Mouse (Mus musculus) forebrain, embryonic 11.5 days (tissue): ENCODE measurements around the gene 3300002I08Rik. TPM values are rescaled to one million over a fixed set of nuclear protein-coding genes. Genes with fewer than 3 reads are reported as not detected.
"Not testable (repeated sequence)": the region's sequence is repeated elsewhere in the genome, so short reads cannot be mapped to it uniquely, and the experiment has no call there.

Experiments
- ATAC-seq: fragments of 200-750 bp; cut with Nextera tagmentation; replicated peaks from 2 replicates; pipeline ENCODE4 v1.8.0; 2017; ENCODE audit warnings: moderate TSS enrichment; ENCODE audit not compliant: low FRiP score
- DNase-seq: peaks from one replicate; pipeline ENCODE4 v3.0.0-alpha.2; 2017; ENCODE audit warnings: low spot score
- H3K27ac ChIP-seq: fragments of 300-500 bp; sonication (generic); 2 replicates; pipeline ENCODE4 v1.5.1; 2014; ENCODE audit warnings: low read depth, low read length
- H3K27me3 ChIP-seq: fragments of 300-500 bp; sonication (generic); 2 replicates; pipeline ENCODE4 v1.6.1; 2014; ENCODE audit warnings: mild to moderate bottlenecking, low read length, mixed read lengths; ENCODE audit not compliant: control insufficient read depth, insufficient read depth
- H3K36me3 ChIP-seq: fragments of 300-500 bp; sonication (generic); 2 replicates; pipeline ENCODE4 v1.6.1; 2014; ENCODE audit warnings: mild to moderate bottlenecking, low read length, moderate library complexity, mixed read lengths; ENCODE audit not compliant: control insufficient read depth, insufficient read depth
- H3K4me1 ChIP-seq: fragments of 300-500 bp; sonication (generic); replicated peaks from 2 replicates; pipeline ENCODE4 v1.6.1; 2014; ENCODE audit warnings: low read length, mixed read lengths; ENCODE audit not compliant: control insufficient read depth, insufficient read depth
- H3K4me2 ChIP-seq: fragments of 300-500 bp; sonication (generic); 2 replicates; pipeline ENCODE4 v1.6.1; 2014; ENCODE audit warnings: low read depth, mild to moderate bottlenecking, low read length, moderate library complexity, mixed read lengths; ENCODE audit not compliant: severe bottlenecking
- H3K4me3 ChIP-seq: fragments of 300-500 bp; sonication (generic); 2 replicates; pipeline ENCODE4 v1.5.1; 2014; ENCODE audit warnings: low read depth, low read length
- H3K9ac ChIP-seq: fragments of 300-500 bp; sonication (generic); 2 replicates; pipeline ENCODE4 v1.6.1; 2014; ENCODE audit warnings: low read length
- H3K9me3 ChIP-seq: fragments of 300-500 bp; sonication (generic); 2 replicates; pipeline ENCODE4 v1.6.1; 2016; ENCODE audit warnings: low read length, mixed read lengths; ENCODE audit not compliant: control insufficient read depth
- WGBS: fragments of 180-500 bp; shearing (Covaris S2); extraction: QIAGEN DNeasy Blood & Tissue Kit; methylation state at CpG from one replicate; pipeline ENCODE4 v1.1.7; 2014; 5-methylcytosine and 5-hydroxymethylcytosine counted together
- polyA plus RNA-seq: library from polyadenylated mRNA; unstranded; fragments of >200 nt; fragmentation: Nextera tagmentation; extraction: Ambion mirVana; gene quantifications from 2 replicates; pipeline ENCODE4 v1.2.1, GENCODE M21; 2014

Gene 3300002I08Rik
- polyA plus RNA-seq: 9.4 and 11.7 TPM in 2 replicates

DNA sequence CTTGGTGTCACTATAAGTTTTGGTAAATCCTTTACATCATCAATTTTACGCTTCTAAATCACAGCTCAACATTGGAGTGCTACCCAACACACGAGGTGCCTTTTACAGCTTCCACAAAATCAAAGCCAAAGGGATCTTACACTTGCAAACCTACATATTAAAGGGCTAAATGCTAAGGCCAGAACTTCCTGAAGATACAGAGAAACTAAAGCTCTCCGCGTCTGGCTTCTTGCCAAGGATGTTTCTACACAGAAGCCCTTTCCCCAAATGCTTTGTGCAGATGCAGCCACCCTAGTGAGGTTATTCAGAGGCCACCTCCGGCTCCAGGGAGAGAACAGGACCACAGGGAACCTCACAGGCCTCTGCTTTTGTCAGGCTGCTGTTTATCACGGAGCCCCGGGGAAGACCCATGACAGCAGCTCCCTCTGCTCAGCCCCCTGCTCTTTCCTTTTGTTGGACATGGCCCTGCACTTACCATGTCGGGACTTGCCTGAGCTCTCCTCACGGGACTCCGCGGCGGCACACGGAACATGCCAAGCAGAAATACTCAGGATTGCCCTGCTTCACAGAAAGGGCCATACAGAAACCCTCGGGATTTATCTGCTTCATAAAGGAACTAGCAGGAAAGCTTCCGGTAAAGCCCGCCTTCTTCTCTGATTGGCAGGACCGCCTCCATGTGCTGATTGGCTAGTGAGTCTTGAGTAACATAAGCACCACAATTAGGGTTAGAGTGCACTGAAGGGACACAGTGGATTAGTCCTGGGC is at the start of gene 3300002I08Rik:
3300002I08Rik (minus strand) TSS at position 653 of the 765 bp plus-strand sequence.
- Histone ChIP-seq H3K4me2 (peak within 1 kb of the TSS; percentile 45), H3K27ac (peak within 1 kb of the TSS; percentile 57; the same call in 1 of the 2 replicates), H3K9ac (peak within 1 kb of the TSS; percentile 74), H3K4me3 (peak within 1 kb of the TSS; percentile 54)
- H3K27me3 ChIP-seq, H3K9me3 ChIP-seq, H3K4me1 ChIP-seq, H3K36me3 ChIP-seq: not testable (repeated sequence)
- 4% methylated on average over 16 of the region's 17 CpGs for WGBS
- peak; percentile 82 for DNase-seq
- ATAC-seq: peak; percentile 100

DNA sequence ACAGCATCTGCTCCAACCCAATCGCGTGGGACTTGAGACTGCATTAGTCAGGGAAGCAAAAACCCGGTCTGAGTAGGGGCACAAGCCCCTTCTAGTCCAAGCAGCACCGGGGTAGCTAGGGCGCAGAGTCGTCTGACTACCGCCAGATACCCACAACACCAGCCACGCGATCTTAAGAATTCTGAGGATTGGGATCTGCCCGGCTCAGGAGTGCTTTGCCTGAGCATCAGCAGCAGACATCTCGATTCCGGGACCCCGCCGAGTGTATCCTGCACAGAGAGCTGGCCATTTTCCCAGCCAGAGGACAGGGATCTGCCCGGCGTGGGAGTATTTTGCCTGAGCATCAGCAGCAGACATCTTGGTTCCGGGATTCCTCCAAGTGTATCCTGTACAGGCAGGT is 49.6 kb upstream of the 3300002I08Rik start:
- not testable (repeated sequence) for ATAC-seq, H3K27ac ChIP-seq, H3K4me2 ChIP-seq, DNase-seq, H3K4me1 ChIP-seq, H3K9me3 ChIP-seq, H3K4me3 ChIP-seq, H3K27me3 ChIP-seq, H3K9ac ChIP-seq, H3K36me3 ChIP-seq
- 87% methylated on average over 17 of the region's 17 CpGs for WGBS

- H3K27ac ChIP-seq: no peak overlapping the region
- no peak overlapping the region for H3K9ac ChIP-seq
- no peak for DNase-seq
- H3K36me3 ChIP-seq: no peaks in the 10 kb centered on the region
- no peak overlapping the region for H3K4me3 ChIP-seq
- no peaks in the 10 kb centered on the region for H3K27me3 ChIP-seq
- no peaks in the 10 kb centered on the region; the same call in 1 of the 2 replicates for H3K9me3 ChIP-seq
- no peak overlapping the region for H3K4me2 ChIP-seq
- ATAC-seq: no peak
- H3K4me1 ChIP-seq: no peaks in the 10 kb centered on the region
- 84% methylated on average over 1 of the region's 1 CpGs for WGBS
Observed at GRCm38 (mm10) chr2:150390198-150390597, 27.6 kb upstream of the 3300002I08Rik start.

GRCm38 (mm10) chr2:150385553-150386106 is 23.1 kb upstream of the 3300002I08Rik start:
- not testable (repeated sequence) for DNase-seq, H3K36me3 ChIP-seq, H3K27ac ChIP-seq, H3K4me3 ChIP-seq, H3K4me1 ChIP-seq, H3K9me3 ChIP-seq, H3K4me2 ChIP-seq, H3K27me3 ChIP-seq, H3K9ac ChIP-seq
- 0 out of 2 replicates have a peak, but pooled peaks have one; percentile 10 for ATAC-seq
- WGBS: 95% methylated on average over 18 of the region's 19 CpGs

GRCm38 (mm10) chr2:150362878-150363229 is 289 bp upstream of the 3300002I08Rik start:
- no peak overlapping the region for H3K27ac ChIP-seq
- DNase-seq: no peak
- no peak for ATAC-seq

GRCm38 (mm10) chr2:150357136-150357535 is 5.4 kb downstream of the 3300002I08Rik start:
- not testable (repeated sequence) for H3K4me3 ChIP-seq, H3K4me1 ChIP-seq, H3K36me3 ChIP-seq, H3K9ac ChIP-seq, H3K27me3 ChIP-seq, H3K9me3 ChIP-seq, DNase-seq, H3K27ac ChIP-seq, H3K4me2 ChIP-seq, ATAC-seq

More at GRCm38 (mm10) chr2:150362878-150363229, 289 bp upstream of the 3300002I08Rik start:
- Histone ChIP-seq H3K9ac (peak overlapping the region; percentile 35), H3K9me3 (no peaks in the 10 kb centered on the region), H3K4me3 (peak overlapping the region; percentile 54), H3K4me1 (no peaks in the 10 kb centered on the region), H3K27me3 (no peaks in the 10 kb centered on the region), H3K36me3 (no peaks in the 10 kb centered on the region), H3K4me2 (peak overlapping the region; percentile 45; the same call in 1 of the 2 replicates)
- 11% methylated on average over 4 of the region's 4 CpGs for WGBS

DNA sequence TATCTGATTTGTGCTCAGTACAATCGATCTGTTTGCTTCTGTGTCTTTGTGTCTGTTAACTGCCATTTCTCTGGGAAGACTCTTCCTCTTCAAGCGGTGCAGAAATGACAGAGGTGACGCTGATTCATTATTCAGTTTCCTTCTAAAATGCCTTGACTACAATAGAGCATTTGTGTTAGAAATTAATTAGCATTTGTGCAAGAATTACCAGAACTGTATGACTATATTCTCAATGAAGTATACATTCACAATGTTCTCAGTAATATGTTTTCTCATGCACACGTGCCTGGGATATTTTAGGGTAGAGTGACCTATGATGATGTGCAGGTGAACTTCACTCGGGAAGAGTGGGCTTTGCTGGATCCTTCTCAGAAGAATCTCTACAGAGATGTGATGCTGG is 39.2 kb downstream of the 3300002I08Rik start, which contains the start of gene Gm10130:
Gm10130 (plus strand) TSS at position 301 of the 400 bp plus-strand sequence.
- no peak within 1 kb of the TSS for H3K4me3 ChIP-seq

GRCm38 (mm10) chr2:150318973-150319372 is 43.6 kb downstream of the 3300002I08Rik start:
- Histone ChIP-seq H3K4me1 (no peaks in the 10 kb centered on the region), H3K36me3 (no peaks in the 10 kb centered on the region; the same call in 1 of the 2 replicates), H3K27me3 (no peaks in the 10 kb centered on the region), H3K27ac (no peak overlapping the region), H3K4me2 (no peak overlapping the region), H3K9me3 (peaks cover 13% of the 10 kb centered on the region; the same call in 1 of the 2 replicates), H3K9ac (no peak overlapping the region), H3K4me3 (no peak overlapping the region)
- ATAC-seq (no peak), DNase-seq (no peak)
- 93% methylated on average over 1 of the region's 1 CpGs for WGBS

More for the DNA sequence above, 39.2 kb downstream of the 3300002I08Rik start, which contains the start of gene Gm10130:
- Histone ChIP-seq H3K36me3 (peaks cover 3% of the 10 kb centered on the region; the same call in 1 of the 2 replicates), H3K27me3 (no peaks in the 10 kb centered on the region), H3K9me3 (peaks cover 9% of the 10 kb centered on the region; the same call in 1 of the 2 replicates), H3K4me2 (no peak within 1 kb of the TSS), H3K4me1 (no peaks in the 10 kb centered on the region), H3K9ac (no peak within 1 kb of the TSS), H3K27ac (no peak within 1 kb of the TSS)
- DNase-seq (no peak), ATAC-seq (no peak)
- 94% methylated on average over 5 of the region's 5 CpGs for WGBS
